Mouse (Mus musculus) heart, postnatal 36 days (tissue): ENCODE data around the gene Fxyd3. TPM values are rescaled to one million over a fixed set of nuclear protein-coding genes. Genes with fewer than 3 reads are reported as not detected.

Source experiments
- DNase-seq, 2 experiments: peaks; one replicate each; pipeline ENCODE4 v3.0.0; 2021 to 2022
- intact Hi-C: fragments of 180-260 bp; cut with DNase I; formaldehyde crosslinking; loops from one replicate; pipeline ENCODE4 v1.15.1; 2025
- total RNA-seq, 2 experiments: library from RNA; stranded (reverse); gene quantifications; 2 replicates each; pipeline ENCODE4 v1.2.3; 2021

Fxyd3 gene
- total RNA-seq, 2 experiments from 2014 or later = 1.1 to 2.3 TPM

DNA sequence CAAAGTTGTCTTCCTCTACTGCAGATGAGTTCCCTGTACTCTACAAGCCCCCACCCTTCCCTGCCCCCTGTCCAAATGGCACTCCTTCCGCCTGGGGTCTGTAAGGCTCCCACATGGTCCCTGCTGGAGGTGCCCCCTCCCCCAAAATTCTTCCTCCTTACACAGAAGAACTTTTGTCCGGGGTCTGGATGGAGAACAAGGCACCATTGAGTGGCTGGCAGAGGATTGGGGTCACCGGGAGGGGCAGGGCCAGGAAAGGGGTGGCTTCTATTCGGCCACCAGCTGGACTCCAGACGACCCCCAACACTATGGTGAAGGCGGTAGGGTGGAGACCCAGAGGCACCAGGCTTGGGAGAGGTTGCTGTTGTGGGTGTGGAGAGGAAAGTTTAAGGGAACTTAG, 966 bp upstream of the Fxyd3 start:
- no peak for DNase-seq
- intact Hi-C loops = loop anchor here (2.0 to 5.0 kb wide), 2 partner anchors 17 to 205 kb away; no protein-coding TSS in a partner anchor

DNA sequence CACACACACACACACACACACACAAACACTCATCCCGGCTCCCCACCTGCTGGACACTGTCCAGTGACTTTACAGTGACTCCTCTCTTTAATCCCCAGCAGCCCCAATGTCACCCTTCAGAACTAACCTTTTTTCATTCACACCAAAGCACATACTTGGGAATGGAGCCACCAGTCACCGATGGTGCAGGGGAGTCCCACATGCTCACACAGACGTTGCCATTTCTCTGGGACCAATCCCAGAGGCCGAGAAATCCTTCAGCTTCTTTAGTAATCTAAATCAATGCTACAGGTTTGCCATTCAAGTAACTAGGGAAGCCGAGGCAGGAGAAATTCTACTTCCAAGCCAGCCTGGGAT, 1.8 kb downstream of the Fxyd3 start:
- DNase-seq = no peak
- intact Hi-C loops = loop anchor here (5.0 kb wide), 1 partner anchor 202 kb away; no protein-coding TSS in a partner anchor

DNA sequence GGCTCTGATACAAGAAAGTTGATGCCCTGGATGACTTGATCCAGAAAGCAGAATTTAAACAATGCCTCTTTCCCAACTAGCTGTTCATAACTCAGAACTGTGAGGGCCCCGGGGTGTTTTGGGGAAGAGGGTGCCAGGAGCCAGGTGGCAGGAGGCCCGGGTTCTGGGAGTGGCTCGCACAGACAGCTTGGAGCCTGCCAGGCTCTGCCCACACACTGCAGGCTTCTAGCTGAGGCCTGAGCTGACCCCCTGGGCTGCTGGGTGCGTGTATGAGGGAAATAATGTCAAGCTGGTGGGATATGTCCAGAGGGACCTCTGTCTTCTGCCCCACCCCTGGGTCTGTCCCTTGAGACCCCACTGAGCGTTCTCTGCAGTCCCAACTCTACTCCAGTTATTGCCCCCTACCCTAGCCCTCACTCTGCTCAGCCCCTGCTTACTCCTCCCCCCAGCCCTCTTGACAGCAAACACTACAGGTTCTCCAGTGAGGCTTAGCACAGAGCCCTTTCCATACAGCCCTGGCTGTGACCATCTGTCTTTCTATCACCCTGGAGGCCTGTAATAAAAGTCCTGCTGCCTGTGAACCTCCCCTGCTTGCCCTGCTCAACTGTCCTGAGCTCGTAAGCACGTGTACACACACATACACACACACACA, 2.3 kb downstream of the Fxyd3 start:
- DNase-seq = no peak
- intact Hi-C loops = no loop called here

DNA sequence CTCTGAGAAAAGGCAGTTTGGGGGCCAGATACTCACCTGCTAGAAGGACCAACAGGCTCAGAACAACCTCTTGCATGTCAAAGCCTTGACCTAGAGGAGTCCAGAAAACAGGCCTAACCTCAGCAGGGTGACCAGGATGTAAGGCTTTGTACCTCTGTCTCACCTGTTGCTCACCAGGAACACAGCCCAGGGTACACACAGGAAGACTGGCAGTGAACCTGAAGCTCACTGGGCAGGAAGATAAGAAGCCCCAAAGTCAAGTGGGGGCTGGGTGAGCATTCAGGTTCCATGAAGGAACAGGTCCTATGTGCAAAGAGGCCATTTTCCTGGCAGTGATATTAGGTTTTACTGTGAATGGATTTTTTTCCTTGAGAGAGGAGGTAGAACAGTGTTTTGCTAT, 3.0 kb downstream of the Fxyd3 start:
- DNase-seq = no peak
- intact Hi-C loops = no loop called here

DNA sequence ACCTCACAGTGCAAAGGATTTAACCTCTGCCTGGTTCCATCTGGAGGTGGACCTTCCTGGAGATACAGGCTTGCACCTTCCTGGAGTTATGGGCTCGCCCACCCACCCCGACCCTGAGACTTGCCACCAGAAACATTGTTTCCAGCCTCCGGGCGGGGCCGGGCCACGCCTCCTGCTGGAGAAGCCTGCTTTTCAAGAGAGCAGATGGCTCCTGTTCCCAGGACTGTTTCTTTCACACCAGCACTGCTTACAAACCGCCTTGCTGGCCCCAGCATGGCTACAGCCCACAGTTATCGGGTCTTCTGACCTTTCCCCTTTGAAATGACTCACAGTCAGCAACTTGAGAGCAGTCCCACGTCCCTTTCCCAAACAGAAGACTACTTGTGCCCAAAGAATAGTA, 4.2 kb downstream of the Fxyd3 start:
- no peak for DNase-seq
- intact Hi-C loops = no loop called here

DNA sequence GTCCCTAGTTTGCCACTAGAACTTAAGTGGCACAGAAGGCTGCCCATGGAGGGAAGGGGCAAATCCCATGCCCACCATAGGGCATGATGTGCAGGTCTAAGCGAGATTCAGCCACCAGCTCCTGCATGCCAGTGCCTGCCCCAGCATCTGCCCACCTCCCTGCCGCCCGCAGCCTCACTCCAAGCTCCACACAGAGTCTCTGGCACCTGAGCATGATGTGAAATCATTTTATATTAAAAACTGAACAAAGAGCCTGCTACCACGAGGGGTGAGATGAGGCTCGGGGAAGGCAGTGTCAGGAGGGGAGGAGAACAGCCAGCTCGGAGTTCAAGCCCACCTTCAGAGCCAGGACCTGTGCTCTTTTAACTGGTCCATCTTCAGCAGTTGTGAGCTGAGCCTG, 6.2 kb downstream of the Fxyd3 start:
- intact Hi-C loops = no loop called here
- DNase-seq = no peak

DNA sequence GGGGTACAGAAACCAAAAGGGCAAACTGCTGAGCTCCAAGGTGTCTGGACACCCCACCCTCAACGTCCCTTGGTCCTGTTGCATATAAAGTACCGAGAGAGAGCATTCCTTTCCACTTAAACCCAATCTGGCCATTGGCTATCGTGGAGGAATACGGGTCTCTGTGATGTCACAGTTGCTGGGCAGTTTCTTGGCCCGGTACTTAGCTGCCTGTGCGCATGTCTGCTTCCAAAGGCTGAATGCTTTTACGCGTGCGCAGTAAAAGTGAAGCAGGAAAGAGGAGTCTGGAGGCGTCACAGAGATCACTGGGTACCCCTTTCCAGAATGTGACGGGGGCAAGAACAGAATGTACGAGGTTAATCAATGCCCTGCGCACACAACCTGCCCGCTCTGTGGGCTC, 7.0 kb downstream of the Fxyd3 start:
- intact Hi-C loops = no loop called here

DNA sequence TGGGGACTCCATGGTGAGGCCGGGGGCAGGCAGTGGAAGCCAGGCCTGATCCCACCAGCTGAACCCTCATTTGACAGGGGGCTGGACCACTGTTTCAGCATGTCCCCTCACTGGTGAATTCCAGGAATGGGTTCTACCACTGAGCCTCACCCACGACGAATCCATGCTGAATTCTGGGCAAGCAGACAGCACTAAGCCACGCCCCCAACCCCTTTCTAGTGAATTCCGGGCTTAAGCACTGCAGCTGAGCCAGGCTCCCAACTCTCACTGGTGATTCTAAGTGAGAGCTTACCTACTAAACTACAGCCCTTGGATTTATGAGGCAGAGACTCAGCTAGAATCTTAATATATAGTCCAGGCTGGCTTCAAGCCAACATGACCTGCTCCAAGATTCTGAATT, 8.7 kb downstream of the Fxyd3 start:
- no peak for DNase-seq
- intact Hi-C loops = no loop called here

More for the DNA sequence above, 7.0 kb downstream of the Fxyd3 start:
- no peak for DNase-seq

DNA sequence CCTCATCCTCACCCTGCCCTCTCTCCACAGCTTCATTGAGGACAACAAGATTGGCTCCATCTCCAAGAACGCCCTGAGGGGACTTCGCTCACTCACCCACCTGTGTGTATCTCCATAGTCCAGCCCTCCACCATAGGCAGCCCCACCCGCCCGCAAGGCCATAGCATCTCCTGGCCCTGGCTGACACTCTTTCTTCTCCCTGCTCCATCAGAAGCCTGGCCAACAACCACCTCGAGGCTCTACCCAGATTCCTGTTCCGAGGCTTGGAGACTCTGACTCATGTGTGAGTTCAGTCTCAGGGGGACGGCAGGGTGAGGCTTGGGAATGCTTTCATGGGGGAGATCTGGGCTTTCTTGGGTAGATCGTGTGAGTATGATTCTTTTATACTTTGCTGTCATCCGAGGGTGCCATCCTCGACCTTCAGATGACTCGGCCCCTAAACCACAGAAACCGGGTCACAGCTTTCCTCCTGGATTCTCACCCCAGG, 13.4 kb downstream of the Fxyd3 start:
- DNase-seq = no peak
- intact Hi-C loops = no loop called here

DNA sequence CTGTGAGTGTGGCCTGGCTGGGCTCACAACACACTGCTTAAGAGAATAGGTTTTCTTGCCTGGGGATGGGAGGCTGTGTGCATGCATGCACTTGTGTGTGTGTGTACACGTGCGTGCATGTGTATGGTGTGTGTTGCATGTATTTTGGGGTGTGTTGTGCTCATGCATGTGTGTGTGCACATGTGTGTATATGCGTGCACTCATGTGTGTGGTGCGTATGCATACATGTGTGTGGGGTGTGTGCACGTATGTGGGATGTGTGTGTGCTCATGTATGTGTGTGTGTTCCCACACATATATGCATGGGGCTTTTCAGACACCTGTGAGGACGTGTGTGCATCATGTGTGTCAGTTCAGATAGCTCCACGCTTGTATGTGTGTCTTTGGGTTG, 15.9 kb downstream of the Fxyd3 start:
- intact Hi-C loops = loop anchor here (2.0 kb wide), 1 partner anchor 16 kb away; the partner anchor contains the start of gene Fxyd3
- no peak for DNase-seq

DNA sequence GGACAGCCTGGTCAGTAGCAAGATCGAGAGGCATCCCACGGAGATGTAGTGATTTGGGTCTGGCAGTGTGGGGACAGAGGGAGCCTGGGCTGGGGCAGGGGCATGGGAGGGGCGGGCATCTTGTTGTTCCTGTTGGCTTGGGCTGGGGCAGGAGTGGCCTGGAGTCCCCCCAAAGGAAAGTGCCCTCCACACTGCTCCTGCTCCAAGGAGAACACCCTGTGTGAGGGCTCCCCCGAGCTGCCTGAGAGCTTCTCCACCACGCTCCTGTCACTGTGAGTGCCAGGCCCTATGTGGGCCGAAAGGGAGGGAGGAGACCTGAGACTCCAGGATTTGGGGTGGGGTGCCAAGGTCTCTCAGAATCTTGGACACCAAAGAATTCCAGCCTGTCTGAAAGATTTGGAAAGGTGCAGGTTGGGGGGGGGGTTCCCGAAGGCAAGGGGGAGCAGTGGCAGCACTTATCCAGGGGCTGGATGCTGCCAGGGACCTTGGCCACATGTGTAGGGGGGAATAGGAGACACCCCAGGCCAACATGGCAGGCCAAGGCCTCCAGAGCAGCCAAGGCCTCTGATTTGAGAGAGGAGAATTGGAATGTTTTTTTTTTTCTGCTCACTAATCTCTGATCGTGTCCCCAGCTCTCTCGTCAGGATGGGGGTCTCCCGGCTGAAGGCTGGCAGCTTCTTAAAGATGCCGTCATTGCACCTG, 16.4 kb downstream of the Fxyd3 start:
- DNase-seq = no peak
- intact Hi-C loops = loop anchor here (1.0 to 2.0 kb wide), 2 partner anchors 17 to 37 kb away; partner anchors contain the start of gene Fxyd3

DNA sequence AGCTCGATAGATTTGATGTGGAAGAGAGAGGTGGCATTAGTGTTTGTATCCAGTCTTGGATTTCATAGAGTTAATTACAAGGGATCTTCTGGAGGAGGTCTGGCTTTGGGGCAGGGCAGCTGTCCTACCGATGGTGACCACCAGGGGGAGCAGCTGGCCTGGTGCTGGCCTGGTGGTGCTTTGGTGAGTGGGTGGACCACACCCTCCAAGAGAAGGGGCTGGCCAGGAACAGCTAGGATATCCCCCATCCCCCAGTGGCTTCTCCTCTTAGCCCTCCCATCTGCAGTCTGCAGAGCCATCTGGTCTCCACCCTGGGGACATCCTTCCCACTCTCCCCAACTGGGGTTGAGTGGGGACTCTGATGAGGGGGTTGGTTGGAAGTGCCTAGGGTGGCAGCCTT, 17.4 kb downstream of the Fxyd3 start, which contains the start of gene Lgi4:
Gene Lgi4, plus strand, starts transcription at position 235 of the 400 bp plus-strand sequence.
- intact Hi-C loops = loop anchor here (1.0 kb wide), 1 partner anchor 38 kb away; no protein-coding TSS in a partner anchor
- peak; percentile 93 to 95 for DNase-seq

DNA sequence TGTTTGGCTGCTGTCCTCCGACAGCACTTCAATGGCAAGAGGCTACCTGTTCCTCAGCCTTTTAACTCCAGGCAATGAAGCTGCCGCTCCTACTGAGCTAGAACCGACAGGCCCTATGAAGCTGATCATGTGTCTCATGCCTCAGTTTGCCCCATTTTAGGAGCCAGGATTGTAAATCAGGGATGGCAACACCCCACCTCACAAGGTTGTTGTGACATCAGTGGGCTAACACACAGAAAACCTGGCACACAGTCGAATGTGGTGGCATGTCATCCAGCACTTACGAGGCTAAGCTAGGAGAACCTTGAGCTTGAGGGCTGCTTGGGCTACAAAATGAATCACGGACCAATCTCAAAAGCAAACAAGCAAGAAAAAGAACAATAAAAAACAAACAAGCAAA, 18.3 kb downstream of the Fxyd3 start:
- intact Hi-C loops = no loop called here
- DNase-seq = no peak

DNA sequence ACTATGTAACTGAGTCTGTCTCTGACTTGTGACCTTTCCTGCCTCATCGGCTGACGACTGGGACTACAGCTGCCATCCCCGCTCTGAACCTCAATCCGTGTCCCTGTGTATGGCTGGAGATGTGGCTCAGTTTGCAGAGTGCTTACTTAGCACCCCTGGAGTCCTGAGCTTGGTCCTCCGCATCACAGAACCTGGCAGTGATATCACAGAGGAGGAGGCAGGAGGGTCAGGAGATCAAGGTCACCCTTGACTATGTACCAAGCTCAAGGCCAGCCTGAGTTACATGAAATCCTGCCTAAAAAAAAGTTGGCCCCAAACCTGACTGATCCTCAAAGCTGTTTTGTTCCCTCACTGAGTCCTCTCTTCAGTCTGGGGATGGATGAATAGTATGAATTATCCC, 18.8 kb downstream of the Fxyd3 start:
- DNase-seq = no peak
- intact Hi-C loops = no loop called here

DNA sequence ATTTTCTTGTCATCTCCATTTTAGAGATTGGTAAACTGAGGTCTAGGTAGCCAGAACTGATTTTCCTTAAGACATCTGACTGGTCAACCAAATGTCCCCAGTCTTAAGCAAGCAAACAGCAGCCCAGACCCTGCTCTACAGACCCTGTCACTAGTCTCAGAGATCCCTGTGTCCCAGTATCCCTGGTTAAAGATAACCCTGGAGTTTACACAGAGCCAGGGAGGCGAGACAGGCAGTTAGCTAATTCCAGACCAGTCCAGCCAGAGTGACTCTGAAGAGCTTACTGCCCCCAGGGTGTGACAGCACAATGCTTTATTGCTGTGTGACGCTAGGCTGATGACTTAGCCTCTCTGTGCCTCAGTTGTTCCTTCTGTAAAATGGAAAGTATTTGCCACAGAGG, 19.4 kb downstream of the Fxyd3 start, which contains the start of gene Fxyd1:
Gene Fxyd1, minus strand, starts transcription at position 129 of the 400 bp plus-strand sequence.
- intact Hi-C loops = no loop called here
- DNase-seq = no peak

DNA sequence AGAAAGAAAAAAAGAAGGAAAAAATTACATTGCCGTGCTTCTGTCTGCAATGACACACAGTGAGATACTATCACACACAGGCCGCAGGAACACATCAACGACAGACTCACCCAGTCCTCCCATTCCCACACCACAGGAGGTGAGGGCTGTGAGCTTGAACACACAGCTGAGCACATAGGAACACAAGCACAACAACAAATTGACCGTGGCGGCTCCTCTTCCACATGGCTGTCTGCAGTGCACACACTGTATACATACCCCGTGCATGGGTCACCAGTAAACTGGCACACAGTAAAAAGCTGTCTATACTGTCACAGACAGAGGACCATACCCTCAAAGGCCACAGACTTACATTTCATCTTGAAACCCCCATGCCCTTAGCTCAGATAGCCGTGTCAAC, 20.1 kb downstream of the Fxyd3 start:
- intact Hi-C loops = no loop called here
- no peak for DNase-seq

DNA sequence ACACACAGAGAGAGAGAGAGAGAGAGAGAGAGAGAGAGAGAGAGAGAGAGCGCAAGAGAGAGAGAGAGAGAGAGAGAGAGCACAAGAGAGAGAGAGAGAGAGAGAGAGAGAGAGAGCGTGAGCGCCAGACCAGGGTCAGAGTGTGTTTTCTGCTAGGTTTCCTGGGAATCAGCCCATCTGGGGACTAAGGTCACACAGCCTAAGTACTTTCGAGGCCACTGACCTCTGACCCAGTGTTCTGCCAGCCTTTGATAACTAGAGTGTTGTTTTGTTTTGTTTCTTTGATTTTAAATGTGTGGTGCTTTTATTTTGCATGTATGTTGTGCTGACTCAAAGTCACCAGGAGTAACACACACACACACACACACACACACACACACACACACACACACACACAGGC, 20.6 kb downstream of the Fxyd3 start:
- DNase-seq = peak in 1 of 2 experiments; percentile 35
- intact Hi-C loops = no loop called here

DNA sequence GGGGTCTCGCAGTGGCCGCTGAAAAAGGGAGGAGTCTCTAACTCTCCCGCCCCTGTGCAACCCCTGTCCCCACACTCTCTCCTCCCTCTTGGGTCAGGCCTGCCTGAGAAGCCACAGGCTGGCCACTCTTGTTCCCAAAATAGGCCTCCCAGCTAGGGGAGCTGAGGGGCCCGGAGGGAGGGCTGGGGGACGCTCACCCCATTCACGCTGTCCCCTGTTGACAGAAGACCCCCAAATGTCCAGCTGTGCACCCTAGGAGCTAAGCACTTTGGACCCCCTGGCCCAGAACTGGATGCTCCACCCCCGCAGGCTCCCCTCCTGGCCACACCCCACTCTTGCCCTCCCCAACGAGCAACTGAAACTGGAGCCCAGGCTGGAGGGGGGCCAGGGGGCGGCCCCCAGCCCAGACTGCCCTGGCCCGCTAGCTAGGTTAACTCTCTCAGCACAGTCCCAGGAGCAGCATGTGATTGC, 21.1 kb downstream of the Fxyd3 start:
- DNase-seq = peak; percentile 81 to 91
- intact Hi-C loops = no loop called here

DNA sequence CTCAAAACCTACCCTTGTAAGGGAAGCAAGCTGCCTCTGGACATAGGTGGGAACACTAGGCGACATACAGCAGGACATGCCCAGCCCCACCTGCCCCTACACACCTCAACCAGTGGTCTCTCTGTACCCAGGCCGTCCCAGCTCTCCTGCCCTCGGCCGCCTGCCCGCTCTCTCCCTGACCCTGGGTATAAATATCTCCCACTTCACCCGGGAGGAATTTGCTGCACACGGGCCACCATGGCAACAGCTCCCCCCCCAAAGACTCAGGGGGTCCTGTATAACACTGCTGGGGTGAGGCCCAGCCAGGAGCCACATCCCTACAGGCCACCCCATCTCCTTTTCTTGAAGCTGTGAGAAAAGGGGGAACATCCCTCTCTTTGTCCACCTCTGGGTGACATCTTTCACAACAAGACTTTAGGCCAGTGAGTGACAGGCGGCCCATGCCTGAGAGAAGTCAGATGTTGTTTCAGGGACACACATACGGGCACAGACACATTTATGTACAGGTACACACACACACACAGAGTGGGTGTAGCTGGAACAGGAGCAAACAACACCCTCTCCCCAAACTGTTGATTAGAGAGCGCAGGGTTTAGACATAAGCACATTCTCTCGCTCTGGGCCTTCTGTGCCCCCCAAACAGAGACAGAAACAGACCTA, 21.7 kb downstream of the Fxyd3 start:
- intact Hi-C loops = loop anchor here (5.0 kb wide), 1 partner anchor 97 kb away; the partner anchor contains the start of gene Usf2
- DNase-seq = peak; percentile 58 to 69

DNA sequence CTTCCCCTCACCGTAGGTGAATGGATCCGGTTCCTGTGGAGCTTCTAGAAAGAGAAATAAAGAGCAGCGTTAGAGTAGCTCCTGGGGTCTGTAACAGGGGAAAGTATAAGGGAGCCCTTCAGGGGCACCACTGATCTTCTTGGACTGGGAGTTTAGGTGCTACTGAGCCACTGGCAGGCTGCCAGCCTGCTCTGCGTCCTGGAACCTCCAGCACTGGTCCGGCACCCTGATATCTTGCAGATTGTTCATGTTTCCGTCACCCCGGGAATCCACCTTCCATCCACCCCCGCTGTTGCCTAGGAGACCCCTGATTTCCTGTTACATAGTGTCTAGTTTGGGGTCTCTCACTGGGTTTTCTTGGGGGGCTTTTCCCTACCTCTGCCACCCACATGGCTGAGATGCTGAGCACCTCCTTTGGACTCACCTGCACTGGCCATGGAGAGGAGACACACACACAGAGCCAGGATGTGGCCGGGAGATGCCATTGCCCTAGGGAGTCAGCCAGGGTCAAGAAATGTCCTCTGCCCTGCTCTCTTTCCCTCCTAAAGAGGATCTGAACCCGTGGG, 22.5 kb downstream of the Fxyd3 start:
- peak in 1 of 2 experiments; percentile 43 for DNase-seq
- intact Hi-C loops = loop anchor here (5.0 kb wide), 1 partner anchor 97 kb away; the partner anchor contains the start of gene Usf2
